ENCODE assay signal across 8 mouse cellular contexts in genomic region chr7:98783954-98784353, GRCm38 (mm10). TPM values are rescaled to one million over a fixed set of nuclear protein-coding genes. Genes with fewer than 3 reads are reported as not detected.
A peak's percentile ranks its signal among the peaks of the same experiment; 100 is the strongest.
DNase-seq lines count a peak whose midpoint lies in the region; ATAC-seq lines count a peak whose summit lies in the region.

No protein-coding gene starts in this region.

- H3K4me1 ChIP-seq in forebrain, embryonic 11.5 days (replicated peaks; ENCODE audit: control insufficient read depth, insufficient read depth, low read length): peaks cover 6% of the 10 kb centered on the region
- H3K4me1 ChIP-seq in heart, embryonic 15.5 days (replicated peaks): peaks cover 36% of the 10 kb centered on the region
- peaks cover 3% of the 10 kb centered on the region for H3K4me1 ChIP-seq in liver, embryonic 16.5 days (ENCODE audit: control insufficient read depth, low read depth, low read length)

- H3K27me3 ChIP-seq in forebrain, embryonic 11.5 days (ENCODE audit: control insufficient read depth, insufficient read depth, low read length): no peaks in the 10 kb centered on the region
- no peaks in the 10 kb centered on the region for H3K27me3 ChIP-seq in heart, embryonic 15.5 days
- H3K27me3 ChIP-seq in liver, embryonic 16.5 days (ENCODE audit: control insufficient read depth, insufficient read depth, low read depth, low read length): no peaks in the 10 kb centered on the region; the same call in 1 of the 2 replicates

- H3K4me2 ChIP-seq in forebrain, embryonic 11.5 days (ENCODE audit: low read depth, low read length, severe bottlenecking): no peak overlapping the region
- H3K4me2 ChIP-seq in heart, embryonic 15.5 days: peak overlapping the region; percentile 21
- H3K4me2 ChIP-seq in liver, embryonic 16.5 days (ENCODE audit: low read depth, low read length): no peak overlapping the region

- no peak overlapping the region for H3K4me3 ChIP-seq in forebrain, embryonic 11.5 days (ENCODE audit: low read depth, low read length)
- H3K4me3 ChIP-seq in heart, embryonic 15.5 days: no peak overlapping the region
- H3K4me3 ChIP-seq in liver, embryonic 16.5 days (ENCODE audit: low read depth, low read length): no peak overlapping the region

- peak; percentile 16 for DNase-seq in cerebellum, adult 11-12 months
- no peak for DNase-seq in cerebellum, adult 8-10 months
- DNase-seq in forebrain, embryonic 11.5 days (ENCODE audit: low spot score): peak; percentile 64
- peak; percentile 85 for DNase-seq in kidney, postnatal 10 days
- DNase-seq in ovary, postnatal 36 days (ENCODE audit: low spot score): peak; percentile 76
- DNase-seq in thymus, postnatal 10 days (ENCODE audit: low spot score in 2 of 2): no peak

- 0 out of 2 replicates have a peak, but pooled peaks have one; percentile 27 for ATAC-seq in forebrain, embryonic 11.5 days (replicated peaks; ENCODE audit: low FRiP score)
- peak; percentile 70 for ATAC-seq in heart, embryonic 15.5 days (replicated peaks; ENCODE audit: insufficient number of reproducible peaks, insufficient read depth, low FRiP score, low read depth)
- peak; percentile 81 for ATAC-seq in liver, embryonic 16.5 days (ENCODE audit: low read depth)

- no peak overlapping the region; the same call in 1 of the 2 replicates for H3K9ac ChIP-seq in forebrain, embryonic 11.5 days (ENCODE audit: low read length)
- 0 out of 2 replicates have a peak overlapping the region, but pooled peaks have one; percentile 2 for H3K9ac ChIP-seq in heart, embryonic 15.5 days
- no peak overlapping the region for H3K9ac ChIP-seq in liver, embryonic 16.5 days (ENCODE audit: low read depth, low read length)

- H3K27ac ChIP-seq in forebrain, embryonic 11.5 days (ENCODE audit: low read depth, low read length): no peak overlapping the region
- peak overlapping the region; percentile 80 for H3K27ac ChIP-seq in heart, embryonic 15.5 days
- H3K27ac ChIP-seq in liver, embryonic 16.5 days (ENCODE audit: low read length): no peak overlapping the region

- no peaks in the 10 kb centered on the region for H3K36me3 ChIP-seq in forebrain, embryonic 11.5 days (ENCODE audit: control insufficient read depth, insufficient read depth, low read length)
- H3K36me3 ChIP-seq in heart, embryonic 15.5 days: no peaks in the 10 kb centered on the region
- H3K36me3 ChIP-seq in liver, embryonic 16.5 days (ENCODE audit: control insufficient read depth, insufficient read depth): no peaks in the 10 kb centered on the region

- H3K9me3 ChIP-seq in forebrain, embryonic 11.5 days (ENCODE audit: control insufficient read depth, low read length): no peaks in the 10 kb centered on the region
- H3K9me3 ChIP-seq in heart, embryonic 15.5 days (replicated peaks): no peaks in the 10 kb centered on the region
- no peaks in the 10 kb centered on the region for H3K9me3 ChIP-seq in liver, embryonic 16.5 days (replicated peaks; ENCODE audit: control insufficient read depth, low read length)

- WGBS in forebrain, embryonic 11.5 days: 15% methylated on average over 7 of the region's 7 CpGs
- 10% methylated on average over 7 of the region's 7 CpGs for WGBS in heart, embryonic 15.5 days
- 51% methylated on average over 7 of the region's 7 CpGs for WGBS in liver, embryonic 16.5 days (ENCODE audit: insufficient replicate concordance)

RNA-seq across cellular contexts. Expression of gene Wnt11, which starts 51.0 kb away (rescaled TPM):
- 0.76 and 1.0 TPM in 2 replicates for polyA plus RNA-seq in forebrain, embryonic 11.5 days (2014; fragmentation: Nextera tagmentation; extraction: Ambion mirVana)
- 7.0 and 12.5 TPM in 2 replicates for polyA plus RNA-seq in heart, embryonic 15.5 days (2015; fragmentation: Nextera tagmentation; extraction: Ambion mirVana)
- polyA plus RNA-seq in liver, embryonic 16.5 days (2015; fragmentation: Nextera tagmentation; extraction: Ambion mirVana): 0.20 and 0.25 TPM in 2 replicates

Comparison
In these comparisons a context has a peak if more than half of its experiments do, and no peak if none do; other contexts are left out.
1. DNase-seq: peak in cerebellum, adult 11-12 months (single experiment), forebrain, embryonic 11.5 days (single experiment), kidney, postnatal 10 days (single experiment) and ovary, postnatal 36 days (single experiment); none in cerebellum, adult 8-10 months (single experiment) and thymus, postnatal 10 days (0 of 2).
2. ATAC-seq: peak in every context shown above with its lines; median percentile 81 in liver, embryonic 16.5 days; 70 in heart, embryonic 15.5 days; 27 in forebrain, embryonic 11.5 days.